Mouse (Mus musculus) myocyte (in vitro differentiated cells): ENCODE results near the gene Ap2a2. TPM values are rescaled to one million over a fixed set of nuclear protein-coding genes. Genes with fewer than 3 reads are reported as not detected.
"Not testable (repeated sequence)": the region's sequence is repeated elsewhere in the genome, so short reads cannot be mapped to it uniquely, and the experiment has no call there.

Source experiments
- H3K27me3 ChIP-seq: one replicate; pipeline ENCODE4 v1.6.1; 2011; ENCODE audit not compliant: control insufficient read depth, insufficient read depth, insufficient read length
- H3K36me3 ChIP-seq: one replicate; pipeline ENCODE4 v1.6.1; 2011; ENCODE audit not compliant: control insufficient read depth, insufficient read depth
- H3K4me2 ChIP-seq: one replicate; pipeline ENCODE4 v1.6.1; 2011; ENCODE audit warnings: low read depth, control low read depth
- H3K4me3 ChIP-seq: one replicate; pipeline ENCODE4 v1.5.1; 2011; ENCODE audit warnings: mild to moderate bottlenecking, control low read depth, moderate library complexity
- H3K79me2 ChIP-seq: one replicate; pipeline ENCODE4 v1.6.1; 2011; ENCODE audit not compliant: control insufficient read depth, insufficient read depth
- H3ac ChIP-seq: one replicate; pipeline ENCODE4 v1.6.1; 2011; ENCODE audit not compliant: control insufficient read depth, insufficient read length
- CEBPB ChIP-seq: IDR thresholded peaks from 2 replicates; pipeline ENCODE4 v1.6.1; 2011; ENCODE audit warnings: mild to moderate bottlenecking, moderate library complexity; ENCODE audit not compliant: poor library complexity, insufficient read depth, severe bottlenecking
- E2F4 ChIP-seq: IDR thresholded peaks from one replicate; pipeline ENCODE4 v1.6.1; 2011; ENCODE audit warnings: mild to moderate bottlenecking, control low read depth, moderate library complexity; ENCODE audit not compliant: insufficient read depth
- MAX ChIP-seq: IDR thresholded peaks from one replicate; pipeline ENCODE4 v1.6.1; 2011; ENCODE audit warnings: low read depth, mild to moderate bottlenecking, control low read depth
- MYOD1 ChIP-seq, 3 experiments: IDR thresholded peaks; one replicate each; pipeline ENCODE4 v1.6.1; 2011; ENCODE audit warnings: control low read depth in 2 of 3, low read depth in 2 of 3, mild to moderate bottlenecking in 2 of 3, moderate library complexity in 1 of 3; ENCODE audit not compliant: insufficient read length in 2 of 3, control insufficient read depth in 1 of 3
- MYOG ChIP-seq, 3 experiments: IDR thresholded peaks; one replicate each; pipeline ENCODE4 v1.6.1; 2011; ENCODE audit warnings: control low read depth in 2 of 3, low read depth in 2 of 3, mild to moderate bottlenecking in 2 of 3; ENCODE audit not compliant: insufficient read length in 2 of 3, control insufficient read depth in 1 of 3, insufficient read depth in 1 of 3
- POLR2A ChIP-seq: IDR thresholded peaks from one replicate; pipeline ENCODE4 v1.6.1; 2011; ENCODE audit warnings: low read depth, mild to moderate bottlenecking, control low read depth, moderate library complexity; ENCODE audit not compliant: insufficient read length
- POLR2AphosphoS2 ChIP-seq: IDR thresholded peaks from one replicate; pipeline ENCODE4 v1.6.1; 2011; ENCODE audit warnings: low read depth, control low read depth; ENCODE audit not compliant: insufficient read length
- REST ChIP-seq: IDR thresholded peaks from one replicate; pipeline ENCODE4 v1.6.1; 2011; ENCODE audit warnings: mild to moderate bottlenecking, control low read depth, moderate library complexity; ENCODE audit not compliant: insufficient read depth, insufficient read length
- SRF ChIP-seq: IDR thresholded peaks from one replicate; pipeline ENCODE4 v1.6.1; 2011; ENCODE audit warnings: low read depth; ENCODE audit not compliant: control insufficient read depth, insufficient read length
- TCF12 ChIP-seq: IDR thresholded peaks from one replicate; pipeline ENCODE4 v1.6.1; 2011; ENCODE audit warnings: mild to moderate bottlenecking, control low read depth; ENCODE audit not compliant: poor library complexity, insufficient read depth, severe bottlenecking
- TCF3 ChIP-seq: IDR thresholded peaks from one replicate; pipeline ENCODE4 v1.6.1; 2011; ENCODE audit warnings: low read depth, control low read depth; ENCODE audit not compliant: insufficient read length
- USF1 ChIP-seq: IDR thresholded peaks from one replicate; pipeline ENCODE4 v1.6.1; 2011; ENCODE audit warnings: low read depth, mild to moderate bottlenecking, control low read depth, moderate library complexity
- polyA plus RNA-seq: library from polyadenylated mRNA; unstranded; fragments of >200 nt; fragmentation: generic; extraction: Trizol; gene quantifications from one replicate; pipeline ENCODE4 v1.2.1, GENCODE M21; 2012; ENCODE audit warnings: missing spikeins

Ap2a2 gene
- polyA plus RNA-seq, 1 experiment: 89.2 TPM

GRCm38 (mm10) chr7:141638513-141639334, 76.8 kb downstream of the Ap2a2 start:
- not testable (repeated sequence) for H3K4me3 ChIP-seq, H3ac ChIP-seq, H3K36me3 ChIP-seq, H3K27me3 ChIP-seq, H3K4me2 ChIP-seq, H3K79me2 ChIP-seq
- peak; percentile 9 for TF ChIP-seq POLR2AphosphoS2

- H3K4me2 ChIP-seq, H3K27me3 ChIP-seq, H3K79me2 ChIP-seq, H3K36me3 ChIP-seq, H3ac ChIP-seq, H3K4me3 ChIP-seq: not testable (repeated sequence)
Measured at GRCm38 (mm10) chr7:141639335-141639890, 77.4 kb downstream of the Ap2a2 start.

GRCm38 (mm10) chr7:141642375-141642774, 80.4 kb downstream of the Ap2a2 start:
- TF ChIP-seq POLR2A (no peak), TCF3 (no peak), SRF (no peak)
- no peak overlapping the region for H3K4me2 ChIP-seq
- no peak overlapping the region for H3K4me3 ChIP-seq
- no peaks in the 10 kb centered on the region for H3K36me3 ChIP-seq
- H3K27me3 ChIP-seq: no peaks in the 10 kb centered on the region
- H3ac ChIP-seq: no peak overlapping the region
- H3K79me2 ChIP-seq: no peaks in the 10 kb centered on the region

GRCm38 (mm10) chr7:141643160-141643559, 81.2 kb downstream of the Ap2a2 start:
- Histone ChIP-seq H3K27me3 (no peaks in the 10 kb centered on the region), H3K79me2 (no peaks in the 10 kb centered on the region), H3K4me3 (no peak overlapping the region), H3K4me2 (no peak overlapping the region), H3ac (no peak overlapping the region), H3K36me3 (no peaks in the 10 kb centered on the region)
- no peak for TF ChIP-seq MYOD1 (IDR thresholded peaks at IDR 0.05; ENCODE audit: control insufficient read depth in 1 of 3, insufficient read length in 2 of 3, low read depth in 2 of 3)
- no peak for TF ChIP-seq E2F4

- no peak for TF ChIP-seq POLR2AphosphoS2
- no peak for TF ChIP-seq SRF
- TF ChIP-seq TCF3: no peak
- no peak for TF ChIP-seq TCF12
- TF ChIP-seq USF1: no peak
- no peak for TF ChIP-seq MYOG (IDR thresholded peaks at IDR 0.05; ENCODE audit: control insufficient read depth in 1 of 3, insufficient read depth in 1 of 3, insufficient read length in 2 of 3, low read depth in 2 of 3)
- TF ChIP-seq MAX: no peak
- no peak for TF ChIP-seq REST
- no peak for TF ChIP-seq E2F4
- TF ChIP-seq MYOD1 (IDR thresholded peaks at IDR 0.05; ENCODE audit: control insufficient read depth in 1 of 3, insufficient read length in 2 of 3, low read depth in 2 of 3): no peak
- TF ChIP-seq CEBPB: no peak
- TF ChIP-seq POLR2A: no peak
- no peaks in the 10 kb centered on the region for H3K79me2 ChIP-seq
- H3K4me2 ChIP-seq: no peak overlapping the region
- no peaks in the 10 kb centered on the region for H3K27me3 ChIP-seq
- no peak overlapping the region for H3K4me3 ChIP-seq
- no peaks in the 10 kb centered on the region for H3K36me3 ChIP-seq
- no peak overlapping the region for H3ac ChIP-seq
Measured at GRCm38 (mm10) chr7:141647083-141647482, 85.1 kb downstream of the Ap2a2 start.

DNA sequence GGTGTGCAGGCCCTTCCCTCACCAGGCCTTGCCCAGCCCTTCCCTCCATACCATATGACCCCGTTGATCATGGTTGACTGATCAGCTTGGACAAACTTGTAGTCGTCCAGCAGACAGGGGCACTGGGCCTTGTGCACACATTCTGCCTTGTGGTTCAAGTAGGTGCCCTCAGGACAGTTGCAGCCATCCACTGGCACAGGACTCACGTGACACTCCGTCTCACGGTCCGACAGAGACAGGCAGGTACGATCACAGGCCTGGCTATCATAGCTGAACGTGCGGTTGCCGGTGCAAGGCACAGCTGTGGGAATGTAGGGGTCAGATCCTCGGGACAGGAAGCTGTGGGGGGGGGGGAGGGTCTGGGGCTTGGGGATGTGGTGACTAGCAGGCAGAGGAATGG, 85.8 kb downstream of the Ap2a2 start:
- no peak overlapping the region for H3K4me2 ChIP-seq
- no peak overlapping the region for H3K4me3 ChIP-seq
- TF ChIP-seq TCF12: no peak
- no peak for TF ChIP-seq CEBPB
- TF ChIP-seq TCF3: no peak
- TF ChIP-seq POLR2AphosphoS2: no peak
- no peak for TF ChIP-seq E2F4
- no peak for TF ChIP-seq MYOG (IDR thresholded peaks at IDR 0.05; ENCODE audit: control insufficient read depth in 1 of 3, insufficient read depth in 1 of 3, insufficient read length in 2 of 3, low read depth in 2 of 3)
- TF ChIP-seq USF1: no peak
- TF ChIP-seq MAX: no peak
- no peak overlapping the region for H3ac ChIP-seq
- H3K79me2 ChIP-seq: no peaks in the 10 kb centered on the region
- H3K36me3 ChIP-seq: no peaks in the 10 kb centered on the region
- no peaks in the 10 kb centered on the region for H3K27me3 ChIP-seq
